Mouse (Mus musculus): ENCODE measurements around the gene Msl2. TPM values are rescaled to one million over a fixed set of nuclear protein-coding genes. Genes with fewer than 3 reads are reported as not detected.

Msl2 gene
- 10 to 100 TPM; 37.8 to 39.1 TPM for total RNA-seq (2021)

DNA sequence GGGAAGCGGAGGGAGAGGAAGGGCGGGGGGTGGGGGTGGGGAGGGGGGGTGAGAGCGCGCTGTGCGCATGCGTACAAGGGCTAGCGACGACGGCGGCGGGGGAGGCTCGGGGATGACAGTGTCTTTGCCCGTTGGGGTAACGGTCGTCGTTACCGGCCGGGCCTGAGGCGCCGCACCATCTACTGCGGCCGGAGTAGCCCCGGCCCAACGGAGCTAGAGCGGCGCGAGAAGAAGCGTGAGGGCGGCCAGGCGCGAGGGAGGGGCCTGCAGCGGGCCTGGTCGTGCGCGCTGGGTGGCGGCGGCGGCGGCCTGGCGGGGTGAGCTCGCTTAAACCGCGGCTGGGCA, at the start of gene Msl2:
TSS of gene Msl2 (plus strand) at position 115 of the 345 bp plus-strand sequence.
- intact Hi-C loops (cut with DNase I): loop anchor here (2.0 kb wide), 1 partner anchor 33 kb away; no protein-coding TSS in a partner anchor
- DNase-seq: no peak

DNA sequence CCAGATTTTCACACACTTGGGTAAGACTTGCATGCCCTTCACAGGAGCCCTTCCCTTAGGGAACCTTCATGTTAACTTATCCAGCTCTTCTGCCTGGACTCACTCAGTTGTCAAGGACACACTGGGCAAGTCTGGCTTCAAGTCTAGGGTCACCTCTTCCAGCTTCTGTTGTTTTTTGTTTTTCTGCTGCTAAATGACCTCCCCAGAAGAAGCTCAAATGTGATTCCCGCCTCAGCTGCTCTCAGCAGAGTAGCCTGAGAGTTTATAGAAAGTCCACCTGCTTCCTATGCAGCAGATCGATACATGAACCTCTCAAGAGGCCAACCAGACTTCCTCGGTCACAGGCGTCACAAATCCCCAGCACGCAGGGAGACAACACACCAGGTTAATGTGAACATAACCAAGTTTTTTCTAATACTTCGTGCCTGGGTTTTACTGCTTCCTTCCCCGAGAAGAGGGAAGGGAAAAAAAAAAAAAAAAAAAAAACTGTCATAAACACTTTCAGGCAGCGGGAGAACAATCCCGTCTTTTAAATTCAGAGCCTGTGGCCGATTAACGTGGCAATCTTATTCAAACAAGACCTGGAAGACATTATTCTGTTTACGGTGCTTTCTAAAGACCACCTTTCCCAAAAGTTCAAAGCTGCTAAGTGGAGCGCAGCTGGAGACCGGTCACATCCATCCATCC, 40.0 kb upstream of the Msl2 start:
- intact Hi-C loops (cut with DNase I): loop anchor here (1.0 kb wide), 1 partner anchor 37 kb away; no protein-coding TSS in a partner anchor
- peak in 1 of 2 experiments; percentile 16 for DNase-seq

DNA sequence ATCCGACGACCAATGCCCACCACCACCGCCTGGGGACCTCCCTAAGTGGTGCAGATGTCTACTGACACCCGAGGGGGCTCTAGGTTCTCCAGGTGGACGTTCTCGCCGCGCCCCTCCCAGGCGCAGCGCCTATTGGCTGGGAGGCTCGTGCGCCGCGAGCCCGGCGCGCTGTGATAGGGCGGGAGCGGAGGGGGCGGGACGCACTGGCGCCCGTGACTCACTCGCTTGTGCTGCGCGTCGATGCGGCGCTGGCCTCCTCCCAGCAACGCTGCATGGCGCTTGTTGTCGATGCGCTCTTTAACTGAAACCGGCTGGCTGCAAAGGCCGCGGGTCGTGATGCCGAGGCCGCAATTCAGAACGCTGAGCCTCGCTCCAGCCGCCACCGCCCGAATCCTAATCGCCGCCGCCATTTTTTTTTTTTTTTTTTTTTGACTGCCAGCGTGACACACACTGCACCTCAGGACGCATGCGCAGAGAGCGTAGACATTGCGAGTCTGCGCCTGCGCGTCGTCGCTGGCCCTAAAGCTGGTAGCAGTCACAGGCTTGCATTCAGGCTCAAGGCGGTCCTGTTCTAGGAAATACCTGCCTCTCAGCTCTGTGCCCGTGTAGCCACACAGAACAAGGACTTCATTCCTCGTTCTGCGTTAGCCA, 39.3 kb upstream of the Msl2 start, which contains the start of gene Pccb:
TSS of gene Pccb (minus strand) at position 451 of the 651 bp plus-strand sequence.
- DNase-seq: peak; percentile 97
- intact Hi-C loops (cut with DNase I): loop anchor here (1.0 kb wide), 1 partner anchor 37 kb away; no protein-coding TSS in a partner anchor

GRCm38 (mm10) chr9:101035836-101036596, 37.9 kb upstream of the Msl2 start:
- intact Hi-C loops (cut with DNase I): no loop called here
- DNase-seq: no peak

- intact Hi-C loops (cut with DNase I): no loop called here
Measured at GRCm38 (mm10) chr9:101036876-101037275, 37.0 kb upstream of the Msl2 start.

DNA sequence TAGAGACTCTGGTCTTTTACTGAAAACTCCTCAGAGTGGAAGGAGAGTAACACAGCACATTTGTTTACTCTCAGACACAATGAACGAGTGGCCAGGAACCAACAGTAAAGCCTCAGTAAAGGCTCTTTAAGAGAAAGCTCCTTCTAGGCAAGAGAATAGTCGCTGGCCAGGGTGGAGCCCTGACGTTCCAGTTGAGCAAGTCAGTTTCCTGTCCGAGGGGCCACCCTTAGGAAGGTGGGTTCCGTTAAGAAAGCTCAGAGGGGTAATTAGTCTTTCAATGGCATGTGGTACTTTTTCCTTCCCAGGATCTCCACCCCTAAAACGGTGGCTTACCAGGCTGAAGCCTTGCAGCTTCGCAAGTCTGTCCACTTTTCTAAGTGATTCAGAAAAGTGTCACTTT, 36.5 kb upstream of the Msl2 start:
- intact Hi-C loops (cut with DNase I): no loop called here
- peak; percentile 14 to 24 for DNase-seq

More at GRCm38 (mm10) chr9:101036876-101037275, 37.0 kb upstream of the Msl2 start:
- no peak for DNase-seq

DNA sequence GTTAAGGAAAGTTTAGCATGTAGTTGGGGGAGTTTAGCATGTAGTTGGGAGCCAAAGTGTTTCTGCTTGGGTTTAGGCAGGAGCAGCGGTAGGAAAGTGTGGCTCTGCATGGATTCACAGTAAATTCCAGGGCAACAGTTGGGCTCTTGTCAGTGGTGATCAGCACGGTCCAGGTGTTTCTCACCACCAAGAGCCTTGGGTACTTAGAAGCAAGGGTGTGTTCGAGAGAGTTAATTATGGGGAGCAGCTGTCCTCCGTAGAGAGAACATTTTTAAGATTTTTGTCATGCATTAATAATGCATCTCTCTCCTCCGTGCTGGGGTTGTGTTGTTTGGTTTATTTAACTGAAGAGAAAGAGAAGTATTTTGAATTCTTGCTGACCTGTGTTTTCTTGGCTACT, 35.3 kb upstream of the Msl2 start:
- DNase-seq: no peak
- intact Hi-C loops (cut with DNase I): no loop called here

DNA sequence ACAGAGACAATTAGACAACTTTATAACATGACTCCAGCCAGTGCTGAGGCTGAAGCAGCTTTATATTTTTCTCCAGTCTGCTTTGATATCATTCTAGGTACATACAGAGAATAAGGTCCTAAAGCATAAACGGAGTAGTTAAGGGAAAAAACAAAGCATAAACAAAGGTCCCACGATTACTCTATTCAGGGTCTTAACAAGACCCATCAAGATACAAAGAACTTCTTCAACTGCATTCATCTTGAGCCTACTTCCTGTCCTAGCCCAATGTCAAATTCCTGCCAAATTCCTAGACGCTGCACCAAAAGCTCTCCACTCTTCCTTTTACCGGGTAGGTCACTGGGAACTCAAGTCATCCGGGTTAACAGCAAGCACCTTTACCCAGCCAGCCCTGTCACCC, 32.4 kb upstream of the Msl2 start:
- DNase-seq: no peak
- intact Hi-C loops (cut with DNase I): no loop called here

- no peak for DNase-seq
- intact Hi-C loops (cut with DNase I): no loop called here
Measured at GRCm38 (mm10) chr9:101042249-101042648, 31.7 kb upstream of the Msl2 start.

DNA sequence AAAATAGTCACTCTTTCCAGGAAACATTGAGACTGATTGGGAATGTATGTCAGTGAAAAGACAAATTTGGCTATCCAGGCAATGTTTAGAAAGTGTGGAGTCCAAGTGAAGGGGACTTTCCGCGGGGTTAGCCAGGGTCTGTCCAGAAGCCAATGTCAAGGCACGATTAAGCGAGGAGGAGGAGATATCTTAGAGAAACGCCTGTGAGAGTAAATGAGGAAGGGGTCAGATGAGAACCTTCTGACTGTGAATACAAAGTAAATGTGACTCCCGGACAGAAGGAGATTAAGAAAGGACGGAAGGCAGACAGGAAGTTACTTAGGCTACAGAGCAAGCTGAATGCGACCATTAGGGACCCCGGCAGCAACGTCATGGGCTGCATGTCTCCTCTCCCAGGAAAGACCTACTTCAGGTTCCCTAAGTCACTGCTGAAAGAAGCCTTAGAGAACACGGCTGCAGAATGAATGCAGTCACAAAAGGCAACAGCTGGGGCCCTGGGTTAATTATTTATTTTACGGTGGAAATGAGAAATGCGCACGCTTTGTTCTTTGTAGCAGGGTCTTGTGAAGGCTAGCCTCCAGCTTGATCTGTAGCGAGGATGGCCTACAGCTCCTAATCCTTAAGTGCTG, 28.1 kb upstream of the Msl2 start:
- intact Hi-C loops (cut with DNase I): no loop called here
- no peak for DNase-seq

DNA sequence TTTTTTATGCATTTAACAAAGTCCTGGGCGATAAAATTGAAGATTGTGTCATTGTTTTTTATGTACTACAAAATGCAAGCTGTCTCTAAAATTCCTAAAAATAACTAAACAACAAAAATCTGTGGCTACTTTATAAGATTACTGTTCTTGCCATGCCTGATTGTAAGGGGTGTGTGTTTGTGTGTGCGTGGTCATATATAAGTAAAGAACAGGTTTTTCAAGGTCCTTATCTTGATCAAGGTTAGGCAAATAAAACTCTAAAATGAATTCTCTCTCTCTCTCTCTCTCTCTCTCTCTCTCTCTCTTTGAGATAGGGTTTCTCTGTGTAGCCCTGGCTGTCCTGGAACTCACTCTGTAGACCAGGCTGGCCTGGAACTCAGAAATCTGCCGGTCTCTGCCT, 21.9 kb upstream of the Msl2 start:
- intact Hi-C loops (cut with DNase I): no loop called here
- no peak for DNase-seq

DNA sequence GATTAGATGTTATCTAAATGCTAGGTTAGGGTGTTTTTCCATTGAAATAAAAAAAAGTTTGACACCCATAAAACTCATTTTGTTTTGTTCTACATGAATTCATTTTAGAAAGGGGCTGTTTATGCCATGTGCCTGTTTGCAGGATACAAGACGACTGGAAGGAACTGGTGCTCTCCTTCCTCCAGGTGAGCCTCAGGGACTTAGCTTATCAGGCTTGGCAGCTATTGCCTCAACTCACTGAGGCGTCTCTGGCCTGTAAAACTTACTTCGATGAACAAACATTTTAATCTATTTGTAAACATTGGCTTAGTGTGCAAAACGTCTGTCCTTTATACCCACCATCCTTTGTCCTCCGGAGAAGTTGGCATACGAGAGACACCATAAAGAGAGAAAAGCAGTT, 21.2 kb upstream of the Msl2 start:
- DNase-seq: no peak
- intact Hi-C loops (cut with DNase I): no loop called here

GRCm38 (mm10) chr9:101053279-101053678, 20.6 kb upstream of the Msl2 start:
- intact Hi-C loops (cut with DNase I): no loop called here
- no peak for DNase-seq

- DNase-seq: no peak
- intact Hi-C loops (cut with DNase I): no loop called here
Measured at GRCm38 (mm10) chr9:101057156-101057555, 16.7 kb upstream of the Msl2 start.

- DNase-seq: no peak
- intact Hi-C loops (cut with DNase I): no loop called here
Measured at GRCm38 (mm10) chr9:101061035-101061434, 12.9 kb upstream of the Msl2 start.

DNA sequence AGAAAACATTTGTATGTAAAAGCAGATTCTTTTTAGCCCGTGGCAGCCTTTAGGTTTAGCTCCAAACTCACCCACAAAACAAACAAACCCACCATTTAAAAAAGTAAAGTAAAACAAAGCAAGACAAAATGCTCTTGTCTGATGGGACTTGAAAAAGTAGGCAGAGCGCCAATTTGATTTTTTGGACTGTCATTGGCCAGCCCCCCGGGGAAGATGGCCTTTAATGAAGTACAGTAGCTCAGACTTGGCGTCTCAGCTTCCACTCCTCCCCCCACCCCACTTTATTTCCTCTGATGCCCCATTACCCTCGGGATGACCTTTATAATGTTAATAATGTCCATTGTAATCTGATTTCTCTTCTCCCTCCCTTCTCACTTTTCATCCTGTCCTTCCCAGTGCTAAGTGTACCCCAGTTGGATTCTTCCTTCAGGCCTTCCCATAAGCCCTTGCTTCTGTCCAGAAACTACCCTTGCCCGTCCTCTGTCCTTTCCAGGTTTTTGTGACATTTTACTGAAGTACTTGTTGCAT, 11.6 kb upstream of the Msl2 start:
- intact Hi-C loops (cut with DNase I): no loop called here
- no peak for DNase-seq

DNA sequence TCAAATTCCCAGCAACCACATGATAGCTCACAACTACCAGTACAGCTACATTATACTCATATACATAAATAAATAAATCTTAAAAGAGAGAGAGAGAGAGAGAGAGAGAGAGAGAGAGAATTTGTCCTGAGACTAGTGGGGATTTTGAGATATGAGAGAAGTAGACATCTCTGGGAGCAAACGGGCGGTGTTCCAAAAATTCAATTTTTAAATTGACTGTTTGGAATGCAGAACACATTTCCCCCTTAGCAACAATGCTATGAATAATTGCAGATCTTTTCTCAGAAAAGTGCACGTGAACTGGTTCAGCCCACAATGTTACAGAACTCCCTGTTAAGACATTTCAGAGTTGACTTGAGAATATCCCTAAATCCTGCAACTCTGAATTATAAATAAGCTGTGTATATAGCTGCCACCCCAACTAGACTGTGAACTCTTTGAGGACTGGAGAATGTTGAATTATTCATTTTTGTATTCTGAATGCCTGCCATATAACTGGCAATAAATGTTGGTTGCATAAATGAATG, 8.8 kb upstream of the Msl2 start:
- no peak for DNase-seq
- intact Hi-C loops (cut with DNase I): no loop called here

- no peak for DNase-seq
- intact Hi-C loops (cut with DNase I): no loop called here
Measured at GRCm38 (mm10) chr9:101069781-101070180, 4.1 kb upstream of the Msl2 start.

GRCm38 (mm10) chr9:101072506-101072905, 1.4 kb upstream of the Msl2 start:
- DNase-seq: no peak
- intact Hi-C loops (cut with DNase I): no loop called here

Measured in heart, postnatal 10 days (tissue).